Mouse (Mus musculus): ENCODE data around the gene Olfr676.

Gene Olfr676

DNA sequence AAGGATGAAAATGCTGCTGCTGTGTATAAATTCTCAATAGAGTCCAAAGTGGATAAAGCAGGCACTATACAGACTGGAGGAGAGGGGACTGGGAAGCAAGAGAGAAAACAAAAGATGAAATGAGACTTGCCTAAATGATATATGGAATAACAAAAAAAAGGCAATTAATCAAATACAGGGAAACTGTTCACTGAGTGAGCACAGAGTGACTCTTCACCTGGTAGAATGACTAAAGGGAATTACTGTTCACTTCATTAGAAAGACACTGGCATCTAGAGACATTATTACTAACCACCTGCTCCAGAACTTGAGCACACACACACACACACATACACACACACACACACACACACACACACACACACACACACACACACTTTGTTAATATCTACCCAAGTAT, at the start of gene Olfr676:
Gene Olfr676 (plus strand): TSS at position 301 of the 400 bp plus-strand sequence.
- no peak for DNase-seq (ENCODE audit: low read depth, low spot score)

DNA sequence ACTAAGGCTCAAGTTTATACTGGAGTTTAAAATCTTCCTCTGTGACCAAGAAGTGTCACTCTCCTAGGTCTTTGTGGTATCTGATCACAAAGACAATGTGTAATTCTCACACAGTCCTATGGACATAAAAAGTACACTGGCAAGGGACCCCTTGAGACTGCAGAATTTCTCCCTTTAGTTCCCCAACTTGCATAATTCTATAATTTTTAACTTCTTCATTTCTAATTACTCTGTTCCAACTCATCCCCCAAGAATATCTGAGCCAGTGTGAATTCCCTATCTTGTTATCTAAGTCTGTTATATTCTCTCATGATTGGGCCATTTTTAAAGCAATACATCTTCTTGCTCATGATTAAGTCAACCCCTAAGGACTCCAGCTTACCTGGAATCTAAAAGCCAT, 30.6 kb upstream of the Olfr676 start, which contains the start of gene Olfr672:
Gene Olfr672 (minus strand): TSS at position 101 of the 400 bp plus-strand sequence.
- DNase-seq (ENCODE audit: low read depth, low spot score): no peak

DNA sequence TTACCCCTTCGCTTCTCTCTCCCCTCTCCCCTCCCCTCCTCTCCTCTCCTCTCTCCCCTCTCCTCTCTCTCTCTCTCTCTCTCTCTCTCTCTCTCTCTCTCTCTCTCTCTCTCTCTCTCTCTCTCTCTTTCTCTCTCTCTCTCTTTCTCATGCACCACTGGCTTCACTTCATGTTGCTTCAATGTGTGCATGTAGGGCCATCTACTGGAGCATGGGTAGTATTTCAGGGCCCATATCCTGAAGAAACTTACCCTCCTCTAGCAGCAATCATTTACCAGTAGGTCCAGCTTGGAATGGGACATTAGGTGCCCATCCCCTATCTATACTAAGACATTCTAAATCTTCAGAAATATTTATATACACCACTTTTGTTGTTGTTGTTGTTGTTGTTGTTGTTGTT, 10.0 kb upstream of the Olfr676 start:
- peak; percentile 4 for DNase-seq (ENCODE audit: low read depth, low spot score)

- DNase-seq (ENCODE audit: low read depth, low spot score): no peak
These were observed 4.1 kb upstream of the Olfr676 start, which contains the start of gene Olfr675 for GRCm38 (mm10) chr7:105028360-105028759. Olfr675 (minus strand) TSS chr7:105028460.

DNA sequence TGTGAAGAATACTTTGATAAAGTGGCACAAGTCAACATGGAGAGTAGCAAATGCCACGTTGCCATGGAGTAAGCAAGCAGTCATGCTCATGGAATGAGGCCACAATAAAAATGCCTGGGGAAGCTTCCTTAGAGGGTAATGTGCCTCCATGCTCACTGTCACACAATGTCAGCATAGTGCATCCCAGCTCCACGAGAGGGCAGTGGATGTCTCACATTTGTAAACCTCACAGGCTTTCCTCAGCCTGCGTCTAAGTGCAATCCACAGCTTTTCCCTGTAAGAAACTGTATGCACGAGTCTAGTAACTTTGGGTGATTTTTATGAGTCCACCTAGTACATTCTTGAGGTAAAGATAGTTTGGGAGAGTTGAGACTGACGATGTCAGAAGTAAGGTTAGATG, 1.3 kb downstream of the Olfr676 start:
- peak; percentile 13 for DNase-seq (ENCODE audit: low read depth, low spot score)

- DNase-seq (ENCODE audit: low read depth, low spot score): no peak
These were observed 26.5 kb downstream of the Olfr676 start for GRCm38 (mm10) chr7:105058951-105059350.

DNA sequence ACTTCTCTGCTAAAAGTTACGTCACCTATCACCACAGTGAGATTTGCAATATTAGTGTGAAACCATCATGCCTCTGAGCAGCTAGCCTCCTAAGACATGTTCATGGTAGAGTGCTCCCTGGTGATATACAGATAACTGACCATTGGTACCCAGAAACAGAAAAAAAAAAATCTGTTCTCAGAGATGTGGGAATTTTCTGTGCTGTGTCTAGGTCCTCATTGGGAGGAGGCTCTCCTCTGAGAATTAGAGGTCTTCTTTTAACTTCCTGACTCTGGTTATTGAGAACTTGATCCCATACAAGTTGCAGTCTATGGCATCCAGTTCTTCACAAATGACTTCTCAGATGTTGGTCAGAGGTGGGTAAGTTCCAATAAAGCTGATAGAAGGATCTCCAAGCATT, 31.7 kb downstream of the Olfr676 start, which contains the start of gene Olfr678:
Gene Olfr678 (plus strand): TSS at position 301 of the 400 bp plus-strand sequence.
- DNase-seq (ENCODE audit: low read depth, low spot score): no peak

GRCm38 (mm10) chr7:105080905-105081304, 48.4 kb downstream of the Olfr676 start, which contains the start of gene Olfr679:
Olfr679 (plus strand) TSS chr7:105081205.
- DNase-seq (ENCODE audit: low read depth, low spot score): no peak

Measured in R1 (cell line).